Mouse (Mus musculus) induced T-regulatory cell, adult 2 months (primary cell): ENCODE results near the gene Gm5485.
A peak's percentile ranks its signal among the peaks of the same experiment; 100 is the strongest.

Source experiments
- DNase-seq: peaks from one replicate; pipeline ENCODE4 v3.0.0-alpha.2; 2012; ENCODE audit warnings: low read depth

The Gm5485 gene

DNA sequence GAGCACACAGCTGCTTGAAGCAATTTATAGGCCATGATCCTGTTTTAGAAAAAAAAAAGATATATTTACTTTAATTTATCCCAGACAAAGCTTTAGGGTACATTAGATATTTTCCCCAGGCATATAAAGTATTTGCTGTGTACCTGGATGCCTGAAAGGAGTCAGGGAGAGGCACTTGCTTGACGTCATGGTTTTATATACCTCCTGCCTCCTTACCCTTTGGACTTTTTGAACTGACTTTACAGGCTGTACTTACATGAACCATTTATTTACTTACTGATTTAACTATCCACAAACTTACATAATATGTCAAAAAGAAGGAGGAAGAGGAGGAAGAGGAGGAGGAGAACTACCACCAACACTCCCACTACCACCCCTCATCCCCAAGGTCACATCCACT lies at the start of gene Gm5485:
Gene Gm5485 (minus strand): TSS at position 171 of the 400 bp plus-strand sequence.
- no peak for DNase-seq

DNA sequence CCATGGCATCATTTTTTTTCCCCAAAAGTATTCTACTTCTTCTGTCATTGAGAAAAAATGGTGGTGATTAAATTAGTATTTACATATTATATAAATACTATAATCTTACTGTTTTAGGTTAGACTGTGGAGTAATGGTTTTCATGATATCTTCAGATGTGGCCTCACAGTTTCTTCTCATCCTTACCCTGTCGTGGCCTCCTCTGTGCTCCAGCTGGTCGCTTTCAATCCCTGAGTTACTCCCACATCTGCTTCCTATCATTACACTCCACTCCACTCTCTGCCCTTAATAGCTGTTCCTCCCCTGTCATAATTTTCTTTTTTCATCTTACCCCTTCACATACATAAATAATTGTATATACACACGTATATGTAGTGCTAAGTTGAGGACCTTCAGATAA lies 41.0 kb upstream of the Gm5485 start:
- no peak for DNase-seq

DNA sequence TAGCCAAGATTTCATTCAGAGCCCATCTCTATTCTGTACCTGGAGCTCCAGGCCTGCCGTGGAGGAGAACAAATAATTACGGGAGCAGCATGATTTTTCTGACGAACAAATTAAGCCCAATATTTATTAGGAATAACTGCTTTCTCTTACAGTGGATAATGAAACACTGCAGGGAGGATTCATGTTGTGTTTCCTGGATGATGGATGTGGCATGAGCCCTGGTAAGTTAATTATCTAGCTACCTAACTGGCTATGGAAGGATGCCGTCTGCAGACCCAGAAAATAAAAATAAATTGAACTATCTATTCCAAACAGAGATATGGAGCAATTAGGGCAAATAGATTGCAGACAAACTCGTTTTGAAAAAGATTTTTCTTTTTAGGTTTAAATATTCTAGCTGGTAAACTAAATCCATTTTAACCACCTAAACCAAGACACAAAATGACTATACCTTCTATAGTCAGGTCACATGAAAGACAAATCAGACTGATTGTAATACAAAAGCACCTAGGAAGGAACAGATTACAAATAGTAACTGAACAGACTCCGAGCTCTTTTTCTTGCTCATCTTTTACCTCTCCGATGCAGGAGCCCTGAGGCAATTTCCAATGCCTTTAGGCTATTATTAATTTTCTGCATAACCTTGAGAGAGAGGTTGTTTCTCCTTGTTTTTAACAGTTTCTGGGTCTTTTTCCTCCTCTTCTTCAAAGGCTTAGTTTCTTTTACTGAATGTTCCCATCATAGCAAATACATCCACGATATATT lies 34.1 kb upstream of the Gm5485 start:
- no peak for DNase-seq

DNA sequence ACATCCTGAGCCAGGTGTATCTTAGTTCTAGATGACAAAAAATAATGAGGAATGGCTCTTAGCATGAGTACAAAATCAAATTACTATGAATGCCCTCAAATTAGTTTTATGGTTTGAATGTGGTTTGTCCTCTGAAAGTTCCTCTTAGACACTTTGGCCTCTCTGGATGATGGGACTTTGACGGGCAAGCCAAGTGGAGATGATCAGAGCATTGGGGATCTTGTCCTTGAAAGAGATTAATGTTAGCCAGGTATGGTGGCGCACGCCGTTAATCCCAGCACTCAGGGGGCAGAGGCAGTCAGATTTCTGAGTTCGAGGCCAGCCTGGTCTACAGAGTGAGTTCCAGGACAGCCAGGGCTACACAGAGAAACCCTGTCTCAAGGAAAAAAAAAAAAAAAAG lies 32.4 kb upstream of the Gm5485 start:
- no peak for DNase-seq

DNA sequence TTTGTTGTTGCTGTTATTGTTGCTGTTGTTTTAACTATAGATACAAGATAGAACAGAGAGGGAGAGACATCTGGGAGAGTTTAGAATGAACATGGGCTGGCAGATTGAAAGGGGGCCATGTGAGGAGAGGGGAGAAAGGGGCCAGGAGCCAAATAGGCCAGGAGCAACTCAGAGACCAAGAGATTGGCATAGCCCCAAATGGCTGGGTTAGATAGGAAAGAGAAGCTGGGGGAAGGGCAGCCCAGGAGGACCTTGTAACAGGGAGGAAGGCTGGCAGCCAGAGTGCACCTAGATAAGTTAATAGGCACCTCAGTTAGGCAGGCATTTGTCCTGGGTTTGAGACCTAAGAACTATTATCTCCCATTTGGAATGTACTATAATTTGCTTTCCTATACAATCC lies 25.3 kb upstream of the Gm5485 start:
- DNase-seq: no peak

DNA sequence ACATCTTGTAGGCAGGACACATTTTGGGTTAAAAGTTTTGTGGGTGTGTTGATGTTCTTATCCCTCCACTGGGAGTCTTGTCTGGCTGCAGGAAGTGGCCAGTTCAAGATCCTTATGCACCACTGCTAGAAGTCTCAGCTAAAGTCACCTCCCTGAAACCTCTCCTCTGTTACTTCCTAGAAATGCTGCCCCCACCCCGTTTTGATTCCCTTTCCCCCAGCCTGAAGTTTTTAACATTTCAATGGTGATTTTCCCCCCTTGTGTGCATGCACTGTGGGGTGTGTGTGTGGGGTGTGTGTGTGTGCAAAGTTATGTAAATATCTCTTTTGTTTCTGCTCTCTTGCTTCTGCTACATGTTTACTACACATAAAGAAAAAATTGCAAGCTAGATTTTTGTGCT lies 23.2 kb upstream of the Gm5485 start:
- DNase-seq: no peak

DNA sequence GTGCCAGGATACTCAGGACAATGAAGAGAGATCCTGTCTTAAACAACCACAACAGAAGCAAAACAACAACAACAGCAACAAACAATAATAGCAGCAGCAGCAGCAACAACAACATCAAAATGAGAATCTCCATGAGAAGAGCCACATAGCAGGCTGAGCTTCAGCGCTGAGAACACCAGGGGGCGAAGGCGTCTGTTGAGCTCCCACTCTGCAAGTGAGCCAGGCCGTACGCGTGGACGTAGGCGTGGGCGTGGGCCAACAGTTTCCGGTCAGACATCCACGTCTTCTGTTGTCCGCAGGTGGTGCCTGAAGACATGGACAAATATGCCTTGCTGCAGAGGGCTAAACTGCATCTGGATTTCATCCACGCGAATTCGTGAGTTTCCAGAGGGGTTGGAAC lies 18.8 kb upstream of the Gm5485 start, which contains the start of gene Morc1:
Gene Morc1 (plus strand): TSS at position 211 of the 400 bp plus-strand sequence.
- DNase-seq: peak; percentile 1

DNA sequence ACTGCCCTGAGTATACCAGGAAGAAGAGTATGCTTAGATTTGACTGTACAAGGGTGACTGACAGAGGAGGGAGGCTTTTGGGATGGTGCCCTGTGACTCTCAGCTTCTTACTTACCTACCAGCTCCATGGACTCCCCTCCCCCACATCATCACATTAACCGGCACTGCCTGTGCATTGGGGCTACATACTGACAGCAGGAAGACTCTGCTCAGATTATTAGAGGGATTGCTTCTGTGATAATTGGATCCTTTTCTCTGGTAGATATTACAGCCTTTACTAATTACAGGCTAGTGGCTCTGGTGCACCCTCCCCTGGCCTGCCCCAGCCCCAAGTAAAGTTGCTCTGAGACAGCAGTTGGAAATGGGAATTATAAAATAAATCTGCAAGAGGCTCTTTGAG lies 17.2 kb upstream of the Gm5485 start:
- no peak for DNase-seq

DNA sequence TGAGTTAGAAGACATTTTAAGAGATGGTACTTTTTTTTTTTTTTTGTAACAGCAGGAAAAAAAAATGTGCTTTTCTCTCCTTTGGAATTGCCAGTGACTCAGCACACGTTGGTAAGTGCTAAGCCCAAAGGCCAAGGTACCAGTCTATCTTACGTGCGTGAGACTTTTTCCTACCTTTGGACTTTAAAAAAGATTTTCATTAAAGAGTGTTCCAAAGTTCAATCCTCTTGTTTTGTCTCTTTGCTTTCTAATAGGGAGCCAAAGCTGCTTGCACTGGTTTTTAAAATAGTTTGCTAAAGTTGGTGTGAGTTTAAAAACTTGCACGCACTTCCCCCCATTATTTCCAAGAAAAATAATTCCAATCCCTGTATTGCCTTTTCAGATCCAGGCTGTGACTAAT lies 11.9 kb upstream of the Gm5485 start:
- no peak for DNase-seq

DNA sequence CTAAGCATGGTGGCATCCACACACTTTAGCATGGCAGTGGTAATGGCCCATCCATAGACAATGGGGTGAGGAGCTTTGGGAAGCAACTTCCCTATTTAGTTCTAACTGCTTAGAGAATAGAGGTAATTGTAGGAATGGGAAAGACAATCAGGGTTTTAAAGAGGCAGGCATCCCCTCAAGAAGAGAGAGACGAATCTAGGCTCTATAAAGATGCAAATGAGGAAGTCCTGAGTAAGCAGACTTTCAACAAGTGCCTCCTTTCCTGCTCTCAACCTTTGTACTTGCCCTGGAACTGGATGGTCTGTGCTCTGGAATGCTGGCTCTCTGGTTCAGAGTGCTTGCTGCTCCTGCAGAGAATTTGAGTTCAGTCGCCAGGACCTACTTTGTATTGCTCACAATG lies 10.3 kb upstream of the Gm5485 start:
- no peak for DNase-seq

DNA sequence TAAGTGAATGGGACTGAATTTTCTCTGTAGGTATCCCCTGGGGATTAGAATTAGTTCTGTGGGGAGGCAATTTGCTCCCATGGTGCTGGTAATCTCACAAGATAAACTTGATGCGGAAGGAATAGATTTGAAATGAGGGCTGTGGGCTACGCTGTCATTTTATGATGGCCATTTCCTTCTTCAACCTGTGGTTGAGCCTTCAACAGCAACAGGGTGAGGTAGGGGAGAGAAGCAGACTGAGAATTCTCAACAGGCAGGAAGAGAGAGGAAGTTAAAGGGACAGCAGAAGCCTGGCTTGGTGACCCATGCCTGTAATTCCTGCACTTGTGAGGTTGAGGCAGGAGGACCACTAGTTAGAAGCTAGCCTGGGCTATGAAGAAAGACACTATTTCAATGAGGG lies 6.8 kb upstream of the Gm5485 start:
- DNase-seq: no peak

DNA sequence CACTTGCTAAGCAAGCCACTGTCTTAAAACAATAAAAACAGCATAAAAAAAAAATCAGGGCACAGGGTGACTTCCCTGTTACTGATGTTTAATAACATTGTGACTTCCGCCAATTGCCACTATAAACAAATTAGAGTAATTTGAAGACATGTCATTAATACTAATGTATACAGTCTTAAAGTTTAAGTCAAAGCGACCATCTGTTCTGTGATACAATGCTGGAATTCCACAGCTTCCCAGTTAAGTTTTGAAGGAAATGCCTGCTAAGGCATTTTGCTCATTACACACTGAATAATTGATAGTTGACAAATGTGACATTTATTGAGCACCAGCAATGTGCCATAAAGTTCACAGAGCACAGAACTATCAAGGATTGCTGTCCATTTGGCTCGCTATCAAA lies 6.3 kb upstream of the Gm5485 start:
- DNase-seq: no peak

DNA sequence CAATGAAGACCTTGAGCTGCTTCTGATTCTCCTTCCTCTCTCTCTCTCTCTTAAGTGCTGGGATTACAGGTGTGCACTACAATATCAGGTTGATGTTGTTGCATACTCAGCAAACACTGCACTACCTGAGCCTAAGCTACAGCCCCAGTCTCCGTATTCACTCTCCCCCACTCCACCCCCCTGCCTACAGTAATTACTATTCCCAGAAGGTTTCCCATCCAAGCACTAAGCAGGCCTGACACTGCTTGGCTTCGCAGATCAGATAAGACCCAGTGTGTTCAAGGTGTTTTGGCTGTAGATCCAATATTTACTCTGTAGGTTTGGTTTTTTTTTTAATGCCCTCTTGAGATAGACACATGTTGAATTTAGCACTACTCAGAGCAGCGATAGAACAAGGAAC lies 2.1 kb downstream of the Gm5485 start:
- DNase-seq: no peak

DNA sequence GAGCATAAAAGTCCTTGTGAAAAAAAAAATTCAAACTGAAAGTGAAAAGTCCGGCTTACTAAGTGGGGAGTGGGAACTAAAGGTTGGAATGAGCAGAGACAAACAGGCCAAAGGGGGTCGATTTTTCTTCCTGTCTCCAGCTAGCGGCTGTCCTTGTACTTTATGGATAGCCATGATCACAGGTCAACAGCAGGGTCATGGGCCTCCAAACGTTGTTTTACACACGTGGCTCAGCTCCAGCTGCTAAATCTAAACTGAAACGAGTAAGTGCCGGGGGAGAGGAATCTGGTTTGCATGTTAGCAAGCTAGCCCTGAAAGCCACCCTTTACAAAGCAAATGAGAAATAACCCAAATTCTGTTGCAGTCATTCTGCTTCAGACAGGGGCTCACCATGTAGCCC lies 2.6 kb downstream of the Gm5485 start:
- no peak for DNase-seq

DNA sequence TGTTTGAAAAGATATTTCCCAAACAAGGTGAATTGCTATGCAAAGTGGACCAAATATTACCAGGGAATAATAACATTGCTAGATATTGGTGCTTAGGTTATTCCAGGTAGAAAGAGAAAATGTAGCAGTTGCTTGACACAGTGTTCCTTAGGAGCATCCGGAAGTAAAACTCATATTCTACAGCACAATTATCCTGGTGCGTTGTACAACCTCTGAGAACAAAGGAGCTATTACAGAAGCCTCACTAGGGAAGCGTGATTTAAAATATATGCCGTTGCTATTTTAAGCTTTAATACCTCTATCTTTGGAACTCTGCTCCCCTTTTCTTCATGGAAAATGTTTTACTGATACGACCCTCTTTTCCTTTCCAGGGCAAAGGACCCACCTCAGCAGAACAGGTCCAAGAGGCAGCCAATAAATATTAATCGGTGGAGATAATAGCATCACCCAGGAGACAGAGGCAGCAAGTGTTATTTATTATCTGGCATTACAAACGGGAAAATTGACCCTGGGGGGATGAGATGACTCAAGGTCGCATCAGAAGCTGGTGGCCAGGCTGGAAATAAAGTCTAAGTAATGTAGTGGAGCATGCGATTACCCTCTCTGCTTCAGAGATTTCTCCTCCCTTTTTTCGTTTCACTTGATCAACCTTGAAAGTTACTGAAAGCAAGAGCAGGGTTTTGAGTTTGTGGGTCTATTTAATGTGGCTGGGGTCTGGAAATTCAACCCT lies 6.4 kb downstream of the Gm5485 start:
- DNase-seq: no peak

DNA sequence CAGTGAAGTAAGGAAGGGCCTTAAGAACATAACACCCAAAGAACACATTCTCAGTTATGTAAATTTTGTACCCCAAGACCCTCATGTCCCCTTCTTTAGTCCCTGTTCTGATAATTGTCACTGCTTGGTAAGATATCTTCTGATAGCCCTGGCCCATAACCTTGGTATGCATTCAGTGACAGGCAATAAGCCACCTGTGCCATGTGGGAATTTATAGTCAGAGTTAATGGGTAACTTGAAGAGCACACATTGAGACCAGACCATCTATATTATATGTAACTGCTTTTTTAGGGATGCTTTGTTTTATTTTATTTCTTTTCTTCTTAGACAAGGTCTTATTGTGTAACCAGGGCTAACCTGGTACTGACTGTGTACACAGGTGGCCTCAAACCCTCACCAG lies 8.2 kb downstream of the Gm5485 start:
- DNase-seq: no peak

DNA sequence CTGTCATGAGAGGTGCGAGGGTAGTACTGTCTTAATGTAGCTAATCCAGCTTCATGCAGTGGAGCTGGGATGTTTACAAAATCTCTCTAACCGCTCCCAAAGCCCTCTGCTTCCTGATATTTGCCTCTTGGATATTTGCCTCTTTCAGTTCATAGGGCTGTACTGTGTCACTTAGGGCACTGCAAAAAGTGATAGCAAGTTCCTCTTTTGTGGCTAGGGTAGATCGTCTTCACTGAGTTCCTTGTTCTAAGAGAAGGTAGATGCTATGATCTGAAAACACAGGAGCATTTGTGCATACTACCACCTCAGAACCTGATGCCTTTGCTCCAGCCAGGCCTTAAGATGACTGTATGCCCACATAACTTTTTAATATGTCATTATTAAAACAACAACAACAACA lies 8.8 kb downstream of the Gm5485 start:
- DNase-seq: no peak

DNA sequence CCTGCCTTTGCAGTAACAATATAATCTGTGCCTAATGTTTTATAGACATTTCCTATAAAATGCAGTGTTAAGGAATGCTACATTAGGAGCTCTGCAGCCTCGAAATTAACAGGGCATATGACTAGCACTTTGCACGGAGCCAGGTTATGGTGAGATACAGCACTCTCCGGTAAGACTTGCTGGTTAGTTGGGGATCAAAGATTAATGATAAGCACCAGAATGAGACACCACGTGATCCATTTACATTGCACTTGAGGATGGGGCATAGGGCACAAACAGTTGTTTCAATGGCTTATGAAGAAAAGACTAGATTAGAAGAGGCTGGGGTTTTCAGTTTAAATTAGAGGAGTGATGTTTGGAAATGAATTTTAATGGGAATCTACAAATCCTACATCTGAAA lies 9.3 kb downstream of the Gm5485 start:
- DNase-seq: no peak

DNA sequence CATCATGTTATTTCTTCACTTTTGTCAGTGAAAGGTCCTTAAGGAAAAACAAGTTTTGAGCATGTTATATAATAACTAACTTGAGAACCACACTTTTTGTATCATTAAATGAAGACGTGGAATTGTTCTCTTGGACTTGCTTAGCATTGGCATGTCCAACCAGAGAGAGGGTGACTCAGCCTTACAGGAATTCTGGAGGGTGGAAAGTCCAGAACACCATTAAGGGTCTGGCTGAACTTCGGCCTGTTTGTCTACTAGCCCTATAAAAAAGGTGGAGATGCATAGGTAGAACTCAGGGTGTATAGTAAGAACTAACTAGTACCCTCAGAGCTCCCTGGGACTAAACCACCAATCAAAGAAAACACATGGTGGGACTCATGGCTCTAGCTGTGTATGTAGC lies 16.9 kb downstream of the Gm5485 start:
- DNase-seq: no peak

DNA sequence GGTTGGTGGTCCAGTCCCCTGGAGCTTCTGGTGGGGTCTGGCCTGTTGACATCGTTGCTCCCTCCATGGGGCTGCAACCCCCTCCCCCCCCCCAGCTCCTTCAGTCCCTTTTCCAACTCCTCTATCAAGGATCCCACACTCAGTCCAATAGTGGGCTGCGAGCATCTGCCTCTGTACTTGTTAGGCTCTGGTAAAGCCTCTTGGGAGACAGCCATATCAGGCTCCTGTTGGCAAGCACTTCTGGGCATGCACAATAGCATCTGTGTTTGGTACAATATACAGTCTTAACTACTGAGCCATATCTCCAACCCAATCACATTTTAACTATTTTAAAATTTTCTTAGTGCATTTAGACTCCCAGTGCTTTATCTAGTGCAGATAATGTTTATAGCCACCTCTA lies 25.2 kb downstream of the Gm5485 start:
- no peak for DNase-seq

DNA sequence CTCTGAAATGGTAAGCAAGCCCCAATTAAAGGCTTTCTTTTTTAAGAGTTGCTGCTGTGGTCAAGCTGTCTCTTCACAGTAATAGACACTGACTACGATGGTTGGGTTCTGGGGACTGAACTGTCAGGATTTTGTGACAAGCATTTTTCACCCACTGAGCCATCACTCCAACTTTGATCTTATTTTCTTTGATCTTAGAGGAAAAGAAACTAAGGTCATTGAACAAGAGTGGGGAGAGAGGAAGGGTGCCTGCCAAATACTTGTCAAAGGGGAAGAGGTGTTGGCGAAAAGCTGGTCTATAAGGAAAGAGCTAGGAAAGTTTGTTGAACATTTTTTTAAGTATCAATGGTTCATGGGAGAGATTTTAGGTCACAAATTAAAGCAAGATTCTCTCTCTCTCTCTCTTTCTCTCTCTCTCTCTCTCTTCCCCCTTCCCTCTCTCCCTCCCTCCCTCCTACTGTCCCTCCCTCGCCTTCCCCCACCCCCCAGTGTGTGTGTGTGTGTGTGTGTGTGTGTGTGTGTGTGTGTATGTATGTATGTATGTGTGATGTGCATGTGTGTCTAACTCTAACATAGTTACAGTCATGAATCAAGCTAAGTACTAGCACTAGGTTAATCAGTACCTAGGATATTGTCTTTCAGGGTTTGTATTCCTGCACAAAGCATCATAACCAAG lies 28.5 kb downstream of the Gm5485 start:
- DNase-seq: no peak

DNA sequence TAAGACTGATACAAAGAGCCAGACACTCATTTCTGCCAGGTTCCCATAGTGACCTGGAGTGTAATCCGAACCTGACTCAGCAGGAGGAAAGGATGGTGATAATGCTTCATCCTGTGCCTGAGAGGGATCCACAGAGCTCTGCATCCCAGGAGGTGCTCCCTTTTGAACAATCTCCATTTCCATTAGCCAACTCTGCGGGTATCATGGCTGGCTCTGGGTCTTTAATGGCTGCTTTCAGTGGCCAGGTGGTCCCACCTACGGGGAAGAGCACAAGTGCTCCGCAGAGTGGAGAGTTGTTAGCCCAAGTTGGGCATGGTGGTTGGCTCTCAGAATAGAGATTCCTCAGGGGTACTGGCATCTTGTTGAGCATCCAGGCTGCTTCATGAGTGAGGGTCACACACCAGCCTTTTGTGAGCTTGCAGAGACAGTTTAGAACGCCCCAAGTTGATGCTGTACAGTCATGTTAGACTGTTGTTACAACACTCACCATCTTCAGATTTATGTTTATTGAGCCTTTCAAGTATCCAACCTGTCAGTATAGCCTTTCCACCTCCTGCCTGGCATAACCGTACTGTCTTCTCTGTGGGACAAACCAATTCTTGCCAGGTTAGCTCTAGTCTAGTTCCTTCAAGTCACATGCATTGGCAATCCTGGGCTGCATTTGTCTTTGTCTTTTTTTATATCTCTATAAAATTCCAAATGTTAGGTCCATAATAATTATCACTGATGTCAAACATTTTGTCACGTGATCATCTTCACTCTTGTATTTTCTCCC lies 38.3 kb downstream of the Gm5485 start:
- no peak for DNase-seq
